Mouse (Mus musculus) C2C12 (cell line): ENCODE data around the gene Enpp1.

Source experiments
- CEBPB ChIP-seq: IDR thresholded peaks from one replicate; pipeline ENCODE4 v1.6.1; 2011; ENCODE audit warnings: low read depth, mild to moderate bottlenecking, control low read depth, moderate library complexity
- CTCF ChIP-seq: IDR thresholded peaks from one replicate; pipeline ENCODE4 v1.5.1; 2011; ENCODE audit not compliant: control insufficient read depth, insufficient read depth, insufficient read length
- MAX ChIP-seq: IDR thresholded peaks from one replicate; pipeline ENCODE4 v1.6.1; 2011; ENCODE audit warnings: mild to moderate bottlenecking, control low read depth
- MYOD1 ChIP-seq: IDR thresholded peaks from one replicate; pipeline ENCODE4 v1.6.1; 2011; ENCODE audit warnings: low read depth; ENCODE audit not compliant: control insufficient read depth, insufficient read length
- MYOG ChIP-seq: IDR thresholded peaks from one replicate; pipeline ENCODE4 v1.6.1; 2011; ENCODE audit not compliant: control insufficient read depth, insufficient read length; ENCODE audit errors: extremely low read depth
- USF1 ChIP-seq: IDR thresholded peaks from one replicate; pipeline ENCODE4 v1.6.1; 2011; ENCODE audit warnings: low read depth, mild to moderate bottlenecking, control low read depth, moderate library complexity

- TF ChIP-seq CTCF (peak; percentile 62), MYOG (no peak), MAX (no peak), CEBPB (no peak), MYOD1 (no peak), USF1 (no peak)
Measured at GRCm38 (mm10) chr10:24591136-24591535, 120.8 kb downstream of the Enpp1 start.
